Mouse (Mus musculus): ENCODE results near the gene 4930512M02Rik.
"Not testable (repeated sequence)": the region's sequence is repeated elsewhere in the genome, so short reads cannot be mapped to it uniquely, and the experiment has no call there.

The 4930512M02Rik gene

GRCm38 (mm10) chr11:11627735-11628134, at the start of gene 4930512M02Rik:
4930512M02Rik (minus strand) TSS chr11:11627835.
- DNase-seq (ENCODE audit: low read depth, low spot score), result not testable (repeated sequence)

- no peak for DNase-seq (ENCODE audit: low read depth, low spot score)
Measured at GRCm38 (mm10) chr11:11677165-11677564, 49.5 kb upstream of the 4930512M02Rik start.

- no peak for DNase-seq (ENCODE audit: low read depth, low spot score)
Measured at GRCm38 (mm10) chr11:11676068-11676741, 48.6 kb upstream of the 4930512M02Rik start.

- DNase-seq (ENCODE audit: low read depth, low spot score), result no peak
Measured at GRCm38 (mm10) chr11:11675063-11675462, 47.4 kb upstream of the 4930512M02Rik start.

GRCm38 (mm10) chr11:11672974-11673373, 45.3 kb upstream of the 4930512M02Rik start:
- DNase-seq (ENCODE audit: low read depth, low spot score), result no peak

- no peak for DNase-seq (ENCODE audit: low read depth, low spot score)
Measured at GRCm38 (mm10) chr11:11667922-11668290, 40.3 kb upstream of the 4930512M02Rik start.

- no peak for DNase-seq (ENCODE audit: low read depth, low spot score)
Measured at GRCm38 (mm10) chr11:11667254-11667921, 39.8 kb upstream of the 4930512M02Rik start.

- no peak for DNase-seq (ENCODE audit: low read depth, low spot score)
Measured at GRCm38 (mm10) chr11:11660651-11661050, 33.0 kb upstream of the 4930512M02Rik start.

GRCm38 (mm10) chr11:11658834-11659233, 31.2 kb upstream of the 4930512M02Rik start:
- no peak for DNase-seq (ENCODE audit: low read depth, low spot score)

GRCm38 (mm10) chr11:11657634-11658033, 30.0 kb upstream of the 4930512M02Rik start:
- no peak for DNase-seq (ENCODE audit: low read depth, low spot score)

GRCm38 (mm10) chr11:11656995-11657530, 29.4 kb upstream of the 4930512M02Rik start:
- DNase-seq (ENCODE audit: low read depth, low spot score), result no peak

GRCm38 (mm10) chr11:11656388-11656787, 28.8 kb upstream of the 4930512M02Rik start:
- DNase-seq (ENCODE audit: low read depth, low spot score), result no peak

GRCm38 (mm10) chr11:11644303-11644702, 16.7 kb upstream of the 4930512M02Rik start:
- no peak for DNase-seq (ENCODE audit: low read depth, low spot score)

GRCm38 (mm10) chr11:11624073-11624705, 3.4 kb downstream of the 4930512M02Rik start:
- no peak for DNase-seq (ENCODE audit: low read depth, low spot score)

- no peak for DNase-seq (ENCODE audit: low read depth, low spot score)
Measured at GRCm38 (mm10) chr11:11609243-11609642, 18.4 kb downstream of the 4930512M02Rik start.

GRCm38 (mm10) chr11:11587327-11587726, 40.3 kb downstream of the 4930512M02Rik start:
- no peak for DNase-seq (ENCODE audit: low read depth, low spot score)

- DNase-seq (ENCODE audit: low read depth, low spot score), result no peak
Measured at GRCm38 (mm10) chr11:11586423-11586822, 41.2 kb downstream of the 4930512M02Rik start.

GRCm38 (mm10) chr11:11573691-11574090, 53.9 kb downstream of the 4930512M02Rik start:
- DNase-seq (ENCODE audit: low read depth, low spot score), result no peak

GRCm38 (mm10) chr11:11570747-11571146, 56.9 kb downstream of the 4930512M02Rik start:
- DNase-seq (ENCODE audit: low read depth, low spot score), result no peak

GRCm38 (mm10) chr11:11569466-11570132, 58.0 kb downstream of the 4930512M02Rik start:
- no peak for DNase-seq (ENCODE audit: low read depth, low spot score)

- DNase-seq (ENCODE audit: low read depth, low spot score), result no peak
Measured at GRCm38 (mm10) chr11:11568033-11568432, 59.6 kb downstream of the 4930512M02Rik start.

Data from 3T3-L1 (cell line).